In the genomic region with DNA sequence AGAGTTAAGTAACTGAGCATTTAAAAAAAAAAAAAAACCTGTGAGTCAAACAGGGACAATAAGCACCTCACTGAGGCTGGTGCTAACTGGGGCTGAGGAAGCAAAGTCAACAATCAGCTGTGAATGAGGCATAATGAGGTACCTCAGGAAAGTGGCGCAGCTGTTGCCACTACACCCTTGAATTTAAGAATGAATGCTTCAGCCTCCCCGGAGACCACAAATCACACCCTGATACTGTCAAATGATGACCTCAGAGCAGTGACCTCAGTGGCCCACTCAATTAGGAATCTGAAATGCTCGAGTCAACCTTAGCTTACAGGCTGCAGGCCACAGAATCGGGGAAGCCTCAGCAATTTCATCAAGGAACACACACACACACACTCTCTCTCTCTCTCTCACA, we compare ENCODE assay signal across 9 mouse cellular contexts. TPM values are rescaled to one million over a fixed set of nuclear protein-coding genes. Genes with fewer than 3 reads are reported as not detected.
DNase-seq lines count a peak whose midpoint lies in the region; ATAC-seq and TF ChIP-seq lines count a peak whose summit lies in the region.
"Had no signal": no experiment of that assay in that cellular context is flagged by ENCODE, and none has a peak within 500 bp of the region (broad histone marks: within the 10 kb centered on the region; RNA-seq: fewer than 3 reads in every experiment).

No protein-coding gene starts in this region.

- peak overlapping the region; percentile 75 for H3K4me2 ChIP-seq in embryonic facial prominence, embryonic 13.5 days
- peak overlapping the region; percentile 61 for H3K4me2 ChIP-seq in hindbrain, embryonic 15.5 days
- peak overlapping the region; percentile 95 for H3K4me2 ChIP-seq in lung, embryonic 15.5 days

- H3K27me3 ChIP-seq in embryonic facial prominence, embryonic 13.5 days: no peaks in the 10 kb centered on the region
- no peaks in the 10 kb centered on the region for H3K27me3 ChIP-seq in hindbrain, embryonic 15.5 days
- no peaks in the 10 kb centered on the region for H3K27me3 ChIP-seq in lung, embryonic 15.5 days

- H3K4me3 ChIP-seq in layer of hippocampus, adult 2 months: peak overlapping the region; percentile 37
- H3K4me3 ChIP-seq in embryonic facial prominence, embryonic 13.5 days: peak overlapping the region; percentile 90
- H3K4me3 ChIP-seq in hindbrain, embryonic 15.5 days: peak overlapping the region; percentile 97
- H3K4me3 ChIP-seq in lung, embryonic 15.5 days: 0 out of 2 replicates have a peak overlapping the region, but pooled peaks have one; percentile 69

- peaks cover 30% of the 10 kb centered on the region for H3K36me3 ChIP-seq in embryonic facial prominence, embryonic 13.5 days
- peaks cover 19% of the 10 kb centered on the region for H3K36me3 ChIP-seq in hindbrain, embryonic 15.5 days
- H3K36me3 ChIP-seq in lung, embryonic 15.5 days: peaks cover 2% of the 10 kb centered on the region; the same call in 1 of the 2 replicates
- H3K36me3 ChIP-seq: G1E had no signal

- no peak for DNase-seq in layer of hippocampus, adult 2 months (ENCODE audit: low spot score in 2 of 2)
- DNase-seq in layer of hippocampus, postnatal 25 days (ENCODE audit: extremely low spot score in 1 of 2, low spot score in 1 of 2): no peak
- peak; percentile 66 for DNase-seq in retina, postnatal 1 day
- DNase-seq in gastrocnemius, postnatal 36 days: no peak

- intact Hi-C loops in gastrocnemius, postnatal 36 days (cut with DNase I): loop anchor here (5.0 to 10.0 kb wide), 3 partner anchors 203 to 343 kb away; no protein-coding TSS in a partner anchor

- no peak for TF ChIP-seq CTCF in layer of hippocampus, adult 2 months (conservative IDR thresholded peaks at IDR 0.05)

- H3K9me3 ChIP-seq in embryonic facial prominence, embryonic 13.5 days: no peaks in the 10 kb centered on the region; the same call in 1 of the 2 replicates
- no peaks in the 10 kb centered on the region for H3K9me3 ChIP-seq in hindbrain, embryonic 15.5 days
- H3K9me3 ChIP-seq in lung, embryonic 15.5 days: no peaks in the 10 kb centered on the region

- H3K4me1 ChIP-seq in embryonic facial prominence, embryonic 13.5 days: peaks cover 44% of the 10 kb centered on the region
- H3K4me1 ChIP-seq in hindbrain, embryonic 15.5 days (replicated peaks): peaks cover 42% of the 10 kb centered on the region
- H3K4me1 ChIP-seq in lung, embryonic 15.5 days: peaks cover 25% of the 10 kb centered on the region

- peak overlapping the region; percentile 40; the same call in 1 of the 2 replicates for H3K27ac ChIP-seq in layer of hippocampus, adult 2 months
- H3K27ac ChIP-seq in embryonic facial prominence, embryonic 13.5 days: no peak overlapping the region
- peak overlapping the region; percentile 99 for H3K27ac ChIP-seq in hindbrain, embryonic 15.5 days (replicated peaks)
- H3K27ac ChIP-seq in lung, embryonic 15.5 days: no peak overlapping the region

- WGBS in embryonic facial prominence, embryonic 13.5 days: 32% methylated on average over 4 of the region's 4 CpGs
- WGBS in hindbrain, embryonic 15.5 days: 2% methylated on average over 4 of the region's 4 CpGs
- 34% methylated on average over 4 of the region's 4 CpGs for WGBS in lung, embryonic 15.5 days

- peak overlapping the region; percentile 32 for H3K9ac ChIP-seq in embryonic facial prominence, embryonic 13.5 days
- peak overlapping the region; percentile 100 for H3K9ac ChIP-seq in hindbrain, embryonic 15.5 days
- H3K9ac ChIP-seq in lung, embryonic 15.5 days: no peak overlapping the region

- no peak for ATAC-seq in embryonic facial prominence, embryonic 13.5 days (ENCODE audit: insufficient number of reproducible peaks, insufficient read depth, low FRiP score, low TSS enrichment, low read depth)
- no peak for ATAC-seq in hindbrain, embryonic 15.5 days (ENCODE audit: low FRiP score, low read depth)
- no peak for ATAC-seq in lung, embryonic 15.5 days (ENCODE audit: borderline replicate concordance, extremely low read depth, low FRiP score, low TSS enrichment)
- no peak for ATAC-seq in monocyte, adult 5-6 weeks (replicated peaks; ENCODE audit: insufficient number of reproducible peaks, low FRiP score, low TSS enrichment, poor library complexity, severe bottlenecking)

RNA-seq across cellular contexts. Expression of a gene that starts 5.0 kb away (rescaled TPM):
- 10 to 100 TPM; 32.2 to 33.5 TPM for total RNA-seq in layer of hippocampus, adult 2 months (2021)
- 10 to 100 TPM; 37.5 to 42.7 TPM for total RNA-seq in layer of hippocampus, postnatal 25 days (2021)
- 48.2 and 54.7 TPM in 2 replicates for polyA plus RNA-seq in embryonic facial prominence, embryonic 13.5 days (2015; fragmentation: Nextera tagmentation; extraction: Ambion mirVana)
- polyA plus RNA-seq in hindbrain, embryonic 15.5 days (2015; fragmentation: Nextera tagmentation; extraction: Ambion mirVana): 126 and 136 TPM in 2 replicates
- 24.1 and 24.8 TPM in 2 replicates for polyA plus RNA-seq in lung, embryonic 15.5 days (2015; fragmentation: Nextera tagmentation; extraction: Ambion mirVana)
- total RNA-seq in monocyte, adult 5-6 weeks (2017): 4.4 to 12.6 TPM (median 5.5 TPM) in 3 replicates
- total RNA-seq in gastrocnemius, postnatal 36 days (2021): 10 to 100 TPM; 13.7 to 19.0 TPM
- polyA plus RNA-seq: G1E had no signal

Comparison
In these comparisons a context has a peak if more than half of its experiments do, and no peak if none do; other contexts are left out.
1. H3K27ac ChIP-seq: peak in layer of hippocampus, adult 2 months (single experiment) and hindbrain, embryonic 15.5 days (single experiment); none in embryonic facial prominence, embryonic 13.5 days (single experiment) and lung, embryonic 15.5 days (single experiment).
2. H3K4me3 ChIP-seq: peak in every context shown above with its lines; median percentile 97 in hindbrain, embryonic 15.5 days; 90 in embryonic facial prominence, embryonic 13.5 days; 69 in lung, embryonic 15.5 days; 37 in layer of hippocampus, adult 2 months.
3. Peak in every context shown above with its lines, with median percentiles within 50 percentile points of each other: H3K4me2 ChIP-seq.